Mouse (Mus musculus): ENCODE measurements at regions not wholly inside any gene's neighbourhood (a gene's known extent, or its start where the extent isn't known, plus 50 kb on each side); places are given as distances from the start of the nearest gene placed in this dataset.

DNA sequence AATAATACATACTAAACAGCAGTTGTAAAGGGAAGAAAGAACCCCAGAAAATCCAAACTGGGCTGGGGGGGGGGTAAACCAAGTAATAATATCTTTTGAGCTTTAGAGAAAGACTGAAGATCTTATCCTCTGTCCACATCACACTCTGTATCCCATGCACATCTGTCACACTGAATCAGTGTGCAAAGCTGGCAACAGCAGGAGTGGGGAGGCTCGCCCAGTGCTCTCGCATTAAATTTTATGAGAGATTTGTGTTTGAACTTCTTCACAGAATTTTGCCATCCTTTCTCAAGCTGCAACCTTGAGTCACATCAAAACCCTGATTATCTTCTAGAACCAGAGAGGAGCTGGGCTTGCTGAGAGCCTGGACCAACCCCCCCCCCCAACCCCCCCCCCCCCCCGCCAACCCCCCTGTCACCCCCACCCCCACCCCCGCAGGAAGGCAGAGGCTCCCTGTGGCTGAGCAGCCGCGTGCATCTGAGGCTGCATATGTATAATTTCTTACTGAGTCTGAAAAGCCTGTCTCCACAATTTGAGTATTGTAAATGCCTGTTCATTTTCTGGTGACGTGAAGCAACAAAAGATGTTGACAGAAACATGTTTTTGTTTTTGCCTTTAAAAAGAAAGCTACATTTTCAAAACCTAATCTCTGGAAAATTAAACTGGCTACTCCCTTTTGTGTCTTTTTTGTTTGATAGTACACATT lies 59.0 kb upstream of the Kctd3 start:
- Histone ChIP-seq H3K4me3 (ENCODE audit: extremely low read depth, insufficient read depth, insufficient read length) (no peak overlapping the region), H3K27ac (ENCODE audit: insufficient read depth, low read length) (no peak overlapping the region), H3K4me1 (ENCODE audit: control insufficient read depth, insufficient read depth, insufficient read length) (peaks cover 5% of the 10 kb centered on the region; the same call in 1 of the 2 replicates), H3K36me3 (ENCODE audit: control insufficient read depth, insufficient read depth, low read length) (no peaks in the 10 kb centered on the region), H3K27me3 (ENCODE audit: control insufficient read depth, insufficient read depth, low read length) (no peaks in the 10 kb centered on the region)
- WGBS = 54% methylated on average over 7 of the region's 7 CpGs
- TF ChIP-seq POLR2A (IDR thresholded peaks at IDR 0.05; ENCODE audit: low read depth, low read length) (no peak), CTCF (IDR thresholded peaks at IDR 0.05; ENCODE audit: extremely low read depth, insufficient read depth, insufficient read length, insufficient replicate concordance) (no peak)
- DNase-seq (ENCODE audit: low read depth in 1 of 2, low spot score in 2 of 2) = no peak

- DNase-seq (ENCODE audit: low read depth in 1 of 2, low spot score in 2 of 2) = no peak
- H3K36me3 ChIP-seq (ENCODE audit: control insufficient read depth, insufficient read depth, low read length) = no peaks in the 10 kb centered on the region
- H3K4me3 ChIP-seq (ENCODE audit: extremely low read depth, insufficient read depth, insufficient read length) = no peak overlapping the region
- H3K27me3 ChIP-seq (ENCODE audit: control insufficient read depth, insufficient read depth, low read length) = no peaks in the 10 kb centered on the region
- 82% methylated on average over 5 of the region's 5 CpGs for WGBS
- TF ChIP-seq POLR2A (IDR thresholded peaks at IDR 0.05; ENCODE audit: low read depth, low read length) = no peak
- no peak for TF ChIP-seq CTCF (IDR thresholded peaks at IDR 0.05; ENCODE audit: extremely low read depth, insufficient read depth, insufficient read length, insufficient replicate concordance)
- H3K4me1 ChIP-seq (ENCODE audit: control insufficient read depth, insufficient read depth, insufficient read length) = peaks cover 2% of the 10 kb centered on the region; the same call in 1 of the 2 replicates
- no peak overlapping the region for H3K27ac ChIP-seq (ENCODE audit: insufficient read depth, low read length)
These were observed 57.7 kb upstream of the Kctd3 start for GRCm38 (mm10) chr1:189065152-189065910.

GRCm38 (mm10) chr1:189064629-189065028 lies 57.0 kb upstream of the Kctd3 start:
- H3K27me3 ChIP-seq (ENCODE audit: control insufficient read depth, insufficient read depth, low read length) = no peaks in the 10 kb centered on the region
- no peaks in the 10 kb centered on the region for H3K4me1 ChIP-seq (ENCODE audit: control insufficient read depth, insufficient read depth, insufficient read length)
- no peak for DNase-seq (ENCODE audit: low read depth in 1 of 2, low spot score in 2 of 2)
- TF ChIP-seq POLR2A (IDR thresholded peaks at IDR 0.05; ENCODE audit: low read depth, low read length) (no peak), CTCF (IDR thresholded peaks at IDR 0.05; ENCODE audit: extremely low read depth, insufficient read depth, insufficient read length, insufficient replicate concordance) (no peak)
- 87% methylated on average over 4 of the region's 4 CpGs for WGBS
- H3K4me3 ChIP-seq (ENCODE audit: extremely low read depth, insufficient read depth, insufficient read length) = no peak overlapping the region
- no peaks in the 10 kb centered on the region for H3K36me3 ChIP-seq (ENCODE audit: control insufficient read depth, insufficient read depth, low read length)
- H3K27ac ChIP-seq (ENCODE audit: insufficient read depth, low read length) = no peak overlapping the region

DNA sequence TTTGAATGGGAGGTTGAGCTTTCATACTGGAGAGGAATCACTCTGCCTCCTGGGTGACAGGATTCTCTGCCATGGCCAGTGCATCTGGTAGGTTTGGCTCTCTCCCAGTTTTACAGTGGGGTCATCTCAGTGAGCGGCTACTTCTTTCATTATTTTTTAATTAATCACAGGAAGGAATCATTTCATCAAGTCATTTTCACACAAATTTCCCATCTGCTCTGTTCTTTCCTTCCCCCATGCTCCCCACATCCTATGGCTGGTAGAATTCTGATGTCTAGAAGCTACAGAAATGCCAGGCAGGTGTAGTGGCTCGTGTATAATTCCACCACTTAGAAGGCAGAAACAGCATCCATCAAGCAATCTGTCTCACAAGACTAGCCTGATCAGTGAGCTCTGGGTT lies 56.1 kb upstream of the Kctd3 start:
- 79% methylated on average over 2 of the region's 2 CpGs for WGBS
- Histone ChIP-seq H3K27ac (ENCODE audit: insufficient read depth, low read length) (no peak overlapping the region), H3K36me3 (ENCODE audit: control insufficient read depth, insufficient read depth, low read length) (no peaks in the 10 kb centered on the region), H3K27me3 (ENCODE audit: control insufficient read depth, insufficient read depth, low read length) (no peaks in the 10 kb centered on the region), H3K4me1 (ENCODE audit: control insufficient read depth, insufficient read depth, insufficient read length) (no peaks in the 10 kb centered on the region), H3K4me3 (ENCODE audit: extremely low read depth, insufficient read depth, insufficient read length) (no peak overlapping the region)
- TF ChIP-seq POLR2A (IDR thresholded peaks at IDR 0.05; ENCODE audit: low read depth, low read length) (no peak), CTCF (IDR thresholded peaks at IDR 0.05; ENCODE audit: extremely low read depth, insufficient read depth, insufficient read length, insufficient replicate concordance) (no peak)
- no peak for DNase-seq (ENCODE audit: low read depth in 1 of 2, low spot score in 2 of 2)

DNA sequence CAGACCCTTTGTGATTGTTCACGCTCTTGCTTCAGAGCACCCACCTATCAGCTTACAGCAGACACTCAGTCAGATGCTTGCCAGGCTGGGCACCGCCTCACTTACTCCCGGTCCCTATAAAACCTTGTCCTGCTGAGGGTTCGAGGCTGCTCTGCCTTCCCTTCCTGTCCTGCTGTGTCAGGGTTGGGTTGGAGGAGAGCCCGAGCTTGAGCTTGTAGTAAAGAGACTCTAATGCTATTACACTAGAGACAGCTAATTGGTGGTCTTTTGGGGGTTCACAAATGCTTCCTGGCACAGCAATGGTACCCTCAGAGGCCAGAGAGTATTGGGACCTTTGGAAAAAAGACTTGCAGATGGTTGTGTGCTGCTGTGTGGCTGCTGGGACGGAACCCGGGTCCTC lies 55.6 kb upstream of the Kctd3 start:
- TF ChIP-seq POLR2A (IDR thresholded peaks at IDR 0.05; ENCODE audit: low read depth, low read length) (no peak), CTCF (IDR thresholded peaks at IDR 0.05; ENCODE audit: extremely low read depth, insufficient read depth, insufficient read length, insufficient replicate concordance) (no peak)
- WGBS = 87% methylated on average over 7 of the region's 7 CpGs
- no peaks in the 10 kb centered on the region for H3K36me3 ChIP-seq (ENCODE audit: control insufficient read depth, insufficient read depth, low read length)
- H3K27ac ChIP-seq (ENCODE audit: insufficient read depth, low read length) = no peak overlapping the region
- no peak overlapping the region for H3K4me3 ChIP-seq (ENCODE audit: extremely low read depth, insufficient read depth, insufficient read length)
- no peaks in the 10 kb centered on the region for H3K4me1 ChIP-seq (ENCODE audit: control insufficient read depth, insufficient read depth, insufficient read length)
- no peak for DNase-seq (ENCODE audit: low read depth in 1 of 2, low spot score in 2 of 2)
- no peaks in the 10 kb centered on the region for H3K27me3 ChIP-seq (ENCODE audit: control insufficient read depth, insufficient read depth, low read length)
